Mouse (Mus musculus): ENCODE data around the gene Tnfrsf11a.
"Not testable (repeated sequence)": the region's sequence is repeated elsewhere in the genome, so short reads cannot be mapped to it uniquely, and the experiment has no call there.

Tnfrsf11a gene

DNA sequence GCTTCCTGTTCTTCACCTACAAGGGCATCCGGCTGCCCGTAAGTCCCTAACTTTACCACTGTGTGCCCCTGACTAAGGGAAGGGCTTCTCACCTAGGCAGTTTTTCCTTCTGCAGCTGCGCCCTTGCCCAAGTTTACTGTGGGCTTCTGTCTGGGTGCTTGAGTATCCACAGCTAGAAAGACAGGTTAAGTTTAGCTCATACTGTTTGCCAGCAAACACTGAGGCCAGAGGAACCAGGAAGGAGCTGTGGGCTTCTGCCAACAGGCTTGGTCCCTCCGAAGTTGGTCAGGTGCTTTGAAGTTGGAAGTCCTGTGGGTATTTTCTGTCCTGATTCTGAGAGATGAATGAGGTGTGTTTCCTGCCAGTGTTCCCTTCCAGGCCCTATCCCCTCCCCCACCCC, 4.6 kb downstream of the Tnfrsf11a start:
- DNase-seq (ENCODE audit: low read depth, low spot score): no peak

DNA sequence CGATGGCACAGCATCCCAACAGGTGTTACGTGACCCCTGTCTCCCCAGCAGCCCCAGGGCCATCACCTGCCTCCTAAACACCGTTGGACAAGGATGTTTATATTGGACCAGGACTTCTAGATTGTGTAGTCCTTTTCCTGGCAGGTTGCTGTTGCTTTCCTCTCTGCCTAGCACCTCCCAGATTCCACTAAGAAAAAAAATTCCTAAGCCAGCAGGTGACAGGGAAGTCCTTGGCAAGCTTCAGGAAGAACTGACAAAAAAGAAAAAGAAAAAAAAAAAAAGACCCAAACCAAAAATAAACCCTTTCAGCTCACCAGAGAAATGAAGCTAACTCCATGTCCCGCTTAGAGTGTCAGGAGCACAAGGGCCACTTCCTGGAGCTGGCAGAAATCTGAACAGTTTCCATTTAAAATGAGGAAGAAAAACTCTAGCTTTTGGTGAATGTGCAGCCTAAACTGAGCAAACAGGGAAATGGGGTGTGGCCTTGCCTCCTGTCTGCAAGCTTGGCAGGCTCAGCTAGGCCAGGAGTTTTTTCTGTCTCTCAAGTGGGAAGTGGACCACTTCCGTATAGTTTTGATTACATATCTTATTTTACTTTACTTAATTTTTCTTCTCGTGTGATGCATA, 6.3 kb downstream of the Tnfrsf11a start:
- peak; percentile 33 for DNase-seq (ENCODE audit: low read depth, low spot score)

DNA sequence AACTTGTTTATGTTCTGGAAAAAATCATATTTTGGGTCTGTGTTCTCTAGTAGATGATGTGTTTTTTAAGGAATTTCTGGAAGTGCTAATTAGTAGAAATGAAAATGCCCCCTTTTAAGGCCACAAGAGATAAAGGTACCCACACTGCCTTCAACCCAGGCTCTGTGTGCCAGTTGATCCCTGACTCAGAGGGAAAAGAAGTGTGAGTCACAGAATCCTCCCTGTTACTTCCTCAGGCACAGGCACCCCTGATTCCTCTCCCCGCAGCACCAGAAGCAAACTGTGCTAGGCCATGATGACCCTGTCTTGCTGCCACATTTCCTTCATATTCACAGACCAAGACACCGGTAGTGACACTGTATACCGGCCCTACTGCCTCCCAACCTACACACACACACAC, 9.6 kb downstream of the Tnfrsf11a start:
- DNase-seq (ENCODE audit: low read depth, low spot score): no peak

- DNase-seq (ENCODE audit: low read depth, low spot score): no peak
Observed at GRCm38 (mm10) chr1:105794670-105795069, 14.2 kb downstream of the Tnfrsf11a start.

DNA sequence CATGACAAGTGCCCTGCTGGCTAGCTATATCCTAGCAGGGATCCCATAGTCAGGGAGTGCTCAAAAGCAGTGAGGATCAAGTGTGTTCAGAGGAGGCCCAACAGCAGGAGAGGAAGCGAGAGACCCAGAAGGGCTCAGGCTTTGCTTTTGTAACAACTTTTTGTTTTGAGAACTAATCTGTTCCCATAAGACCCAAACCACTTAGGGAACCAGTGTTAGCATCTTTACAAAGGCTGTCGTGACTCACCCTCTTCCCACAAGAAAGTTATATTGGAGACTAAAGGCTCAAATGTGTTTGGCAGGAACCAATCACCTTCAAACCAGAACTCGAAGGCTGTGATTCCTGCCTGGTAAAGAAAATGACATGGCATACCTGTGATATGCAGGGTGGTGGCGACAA, 15.2 kb downstream of the Tnfrsf11a start:
- no peak for DNase-seq (ENCODE audit: low read depth, low spot score)

DNA sequence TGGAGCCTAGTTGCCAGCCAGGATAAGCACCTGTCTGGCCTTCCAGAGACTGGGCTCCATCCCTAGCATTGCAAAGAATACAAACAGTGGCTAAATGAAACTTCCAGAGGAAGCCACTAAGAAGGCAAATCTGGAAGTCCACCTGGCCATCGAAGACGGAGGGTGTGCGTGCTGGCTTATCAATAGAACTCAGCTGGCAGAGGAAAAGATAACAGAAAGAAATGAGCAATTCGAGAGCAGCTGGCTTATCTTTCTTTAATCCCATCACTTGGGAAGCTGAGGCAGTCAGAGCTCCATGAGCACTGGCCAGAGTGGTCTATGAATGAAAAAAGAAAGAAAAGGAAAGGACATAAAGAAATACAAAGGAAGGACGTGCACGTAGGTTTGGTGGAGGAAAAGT, 20.1 kb downstream of the Tnfrsf11a start:
- DNase-seq (ENCODE audit: low read depth, low spot score): no peak

GRCm38 (mm10) chr1:105801252-105801651, 20.7 kb downstream of the Tnfrsf11a start:
- DNase-seq (ENCODE audit: low read depth, low spot score): no peak

DNA sequence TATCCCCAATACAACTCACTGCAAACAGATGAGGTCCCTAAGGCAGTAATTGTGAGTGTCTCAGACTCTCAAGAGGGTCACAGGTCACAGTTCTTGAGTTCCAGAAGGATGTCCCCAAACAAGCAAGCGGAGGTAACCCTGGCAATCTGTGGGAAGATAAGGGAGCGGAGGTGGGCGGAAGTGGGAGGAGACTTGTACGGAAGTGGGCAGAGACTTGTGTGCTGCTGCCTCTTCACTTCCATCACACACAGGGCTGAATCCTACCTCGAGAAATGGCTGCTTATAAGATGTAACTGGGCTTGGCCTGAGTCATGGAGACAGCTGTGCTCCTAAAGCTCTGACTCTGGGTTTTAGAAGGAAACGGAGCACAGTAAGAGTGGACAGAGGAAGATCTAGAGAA, 22.4 kb downstream of the Tnfrsf11a start:
- no peak for DNase-seq (ENCODE audit: low read depth, low spot score)

- DNase-seq (ENCODE audit: low read depth, low spot score): no peak
Observed at GRCm38 (mm10) chr1:105804285-105804684, 23.8 kb downstream of the Tnfrsf11a start.

DNA sequence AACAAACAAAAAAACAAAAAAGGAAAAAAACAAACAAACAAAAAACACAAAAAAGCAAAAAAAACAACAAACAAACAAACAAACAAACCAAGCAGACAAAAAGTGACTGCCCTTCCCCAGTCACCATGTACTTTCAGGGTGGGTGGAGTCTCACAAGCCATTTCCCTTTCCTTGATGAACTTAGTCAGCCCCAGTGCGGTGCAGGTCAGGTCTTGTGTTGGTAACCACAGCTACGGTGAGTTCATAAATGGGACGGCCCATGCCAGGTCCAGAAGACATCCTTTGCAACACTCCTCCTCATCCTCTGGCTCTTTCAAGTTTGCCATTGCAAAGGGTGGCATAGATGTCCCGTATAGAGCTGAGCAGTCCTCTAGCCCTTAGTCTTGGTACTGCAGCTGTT, 25.0 kb downstream of the Tnfrsf11a start:
- DNase-seq (ENCODE audit: low read depth, low spot score): no peak

DNA sequence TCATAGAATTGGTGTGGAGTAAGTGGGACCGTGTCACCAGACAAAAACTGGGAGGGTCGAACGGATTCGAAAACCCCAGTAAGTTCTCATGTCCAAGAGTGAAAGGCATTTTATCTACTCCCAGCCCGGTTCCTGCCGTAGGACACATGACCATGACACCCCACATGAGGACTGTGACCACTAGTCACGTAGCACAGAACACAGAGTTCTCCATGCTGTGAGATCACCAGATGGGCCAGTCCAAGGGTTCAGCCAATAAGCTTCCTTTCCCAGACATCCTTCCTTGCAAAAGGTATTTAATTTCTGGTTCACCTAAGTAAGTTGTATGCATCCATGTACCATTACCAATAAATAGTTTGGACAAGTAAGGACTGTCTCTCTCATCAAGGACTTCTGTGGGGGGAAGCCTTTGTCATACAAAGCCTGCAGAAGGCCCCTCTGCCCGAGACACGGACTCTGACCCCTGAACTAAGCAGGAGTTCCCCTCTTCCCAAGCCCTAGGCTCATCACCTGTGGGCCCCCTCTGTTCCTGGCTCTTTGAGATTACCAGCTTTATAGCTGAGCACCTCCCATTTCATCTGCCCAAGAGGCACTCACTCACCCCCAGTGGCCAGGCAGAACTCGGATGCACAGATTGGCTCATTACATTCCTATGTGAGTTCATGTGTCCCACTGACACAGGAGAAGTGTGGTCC, 26.7 kb downstream of the Tnfrsf11a start:
- DNase-seq (ENCODE audit: low read depth, low spot score): no peak

DNA sequence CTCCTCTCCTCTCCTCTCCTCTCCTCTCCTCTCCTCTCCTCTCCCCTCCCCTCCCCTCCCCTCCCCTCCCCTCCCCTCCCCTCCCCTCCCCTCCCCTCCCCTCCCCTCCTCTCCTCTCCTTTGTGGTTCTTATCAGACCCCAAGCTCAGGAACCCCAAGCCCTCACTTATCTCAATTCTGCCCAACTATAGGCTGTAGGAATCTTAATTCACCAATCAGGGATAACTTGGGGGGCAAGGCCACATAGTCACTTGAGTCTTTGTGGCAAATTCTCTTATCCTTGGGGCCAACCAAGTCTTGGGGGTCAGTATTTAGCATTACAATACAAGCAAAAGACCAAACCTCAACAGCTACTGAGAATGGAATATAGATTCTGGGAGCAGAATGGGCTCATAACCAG, 31.5 kb downstream of the Tnfrsf11a start:
- DNase-seq (ENCODE audit: low read depth, low spot score): not testable (repeated sequence)

DNA sequence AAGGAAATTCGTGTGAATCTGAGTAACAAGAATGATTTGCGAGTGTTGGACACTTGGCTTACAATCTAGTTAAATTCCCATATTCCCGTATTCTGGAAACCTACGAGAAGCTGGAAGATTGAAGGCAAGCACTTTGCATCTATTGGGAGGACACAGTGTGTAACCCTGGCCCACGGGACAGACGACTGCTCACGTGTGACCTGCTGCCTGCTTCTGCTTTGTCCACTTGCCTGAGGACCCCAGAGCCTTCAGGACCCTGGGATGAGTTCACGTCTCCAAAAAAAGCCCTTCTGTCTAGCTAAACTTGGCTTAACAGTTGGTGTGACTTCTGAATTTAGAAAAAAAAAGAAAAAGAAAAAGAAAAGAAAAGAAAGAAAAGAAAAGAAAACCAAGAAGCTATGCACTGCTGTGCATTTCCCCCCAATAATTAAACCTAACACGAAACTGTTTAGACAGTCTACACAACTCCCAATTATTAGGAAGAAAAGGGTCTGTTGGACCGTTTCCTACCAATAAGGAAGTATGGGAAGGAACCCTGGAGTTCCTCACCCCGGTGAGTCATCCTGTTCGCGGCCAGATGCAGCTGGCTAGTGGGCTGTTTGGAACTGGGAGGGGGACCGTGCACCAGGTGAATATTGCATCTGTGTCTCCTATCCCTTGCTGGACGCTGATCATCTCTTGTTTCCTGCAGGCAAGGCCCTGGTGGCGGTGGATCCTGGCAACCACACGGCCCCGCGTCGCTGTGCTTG, 32.6 kb downstream of the Tnfrsf11a start:
- DNase-seq (ENCODE audit: low read depth, low spot score): no peak

DNA sequence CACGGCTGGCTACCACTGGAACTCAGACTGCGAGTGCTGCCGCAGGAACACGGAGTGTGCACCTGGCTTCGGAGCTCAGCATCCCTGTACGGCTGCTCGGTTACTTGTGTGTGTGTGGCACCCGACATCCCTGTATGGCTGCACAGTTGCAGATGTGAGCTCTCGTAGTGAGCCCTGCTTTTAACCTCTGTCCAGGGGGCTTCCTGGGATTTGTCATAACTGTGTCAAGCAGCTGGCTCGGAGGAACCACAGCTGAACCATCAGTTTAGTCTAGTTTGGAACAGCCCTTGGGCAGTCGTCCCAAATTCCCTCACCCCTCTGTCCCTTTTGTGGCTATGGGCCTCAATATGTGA, 33.2 kb downstream of the Tnfrsf11a start:
- DNase-seq (ENCODE audit: low read depth, low spot score): no peak

GRCm38 (mm10) chr1:105814402-105815270, 34.1 kb downstream of the Tnfrsf11a start:
- DNase-seq (ENCODE audit: low read depth, low spot score): no peak

GRCm38 (mm10) chr1:105815310-105815709, 34.8 kb downstream of the Tnfrsf11a start:
- no peak for DNase-seq (ENCODE audit: low read depth, low spot score)

GRCm38 (mm10) chr1:105815736-105816135, 35.2 kb downstream of the Tnfrsf11a start:
- no peak for DNase-seq (ENCODE audit: low read depth, low spot score)

GRCm38 (mm10) chr1:105819031-105819430, 38.5 kb downstream of the Tnfrsf11a start:
- DNase-seq (ENCODE audit: low read depth, low spot score): no peak

DNA sequence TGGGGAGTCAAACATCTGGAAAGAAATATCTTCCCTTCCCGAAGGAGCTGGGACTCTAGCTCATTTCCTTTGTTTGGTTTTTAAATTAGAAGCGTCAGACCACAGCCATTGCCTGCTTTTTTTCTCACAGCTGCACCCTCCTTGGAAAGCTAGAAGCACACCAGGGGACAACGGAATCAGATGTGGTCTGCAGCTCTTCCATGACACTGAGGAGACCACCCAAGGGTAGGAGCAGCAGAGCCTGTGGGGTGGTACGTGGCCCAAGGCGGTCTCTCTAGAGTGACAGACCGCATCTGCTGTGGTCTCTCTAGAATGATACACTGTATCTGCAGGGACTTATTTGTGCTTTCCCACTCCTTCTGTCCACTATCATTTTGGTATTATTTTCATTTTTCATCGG, 39.2 kb downstream of the Tnfrsf11a start:
- no peak for DNase-seq (ENCODE audit: low read depth, low spot score)

DNA sequence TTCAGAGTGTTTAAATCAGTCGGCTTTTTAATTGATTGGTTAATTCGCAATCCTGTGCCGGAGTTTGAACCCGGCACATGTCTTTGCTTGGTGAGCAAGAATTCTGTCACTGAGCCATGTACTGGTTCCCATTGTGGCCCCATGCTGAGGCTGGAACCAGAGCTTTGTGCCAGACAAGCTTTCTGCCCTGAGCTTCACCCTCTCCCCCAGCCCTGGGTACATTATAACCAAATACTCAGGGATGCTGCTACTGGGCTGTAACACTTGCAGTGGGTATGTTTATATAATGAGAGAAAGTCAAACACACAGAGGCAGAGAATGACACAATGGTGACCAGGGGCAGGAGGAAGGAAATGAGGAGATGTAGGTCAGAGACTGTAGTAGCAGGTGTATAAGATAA, 43.8 kb downstream of the Tnfrsf11a start:
- DNase-seq (ENCODE audit: low read depth, low spot score): no peak

GRCm38 (mm10) chr1:105824980-105825379, 44.5 kb downstream of the Tnfrsf11a start:
- no peak for DNase-seq (ENCODE audit: low read depth, low spot score)

DNA sequence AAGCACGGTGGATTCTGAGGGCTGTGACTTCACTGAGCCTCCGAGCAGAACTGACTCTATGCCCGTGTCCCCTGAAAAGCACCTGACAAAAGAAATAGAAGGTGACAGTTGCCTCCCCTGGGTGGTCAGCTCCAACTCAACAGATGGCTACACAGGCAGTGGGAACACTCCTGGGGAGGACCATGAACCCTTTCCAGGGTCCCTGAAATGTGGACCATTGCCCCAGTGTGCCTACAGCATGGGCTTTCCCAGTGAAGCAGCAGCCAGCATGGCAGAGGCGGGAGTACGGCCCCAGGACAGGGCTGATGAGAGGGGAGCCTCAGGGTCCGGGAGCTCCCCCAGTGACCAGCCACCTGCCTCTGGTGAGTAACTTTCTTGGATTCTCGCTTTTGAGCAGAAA, 46.9 kb downstream of the Tnfrsf11a start:
- DNase-seq (ENCODE audit: low read depth, low spot score): no peak

Data from skeletal muscle tissue, adult 2 months (tissue).